Mouse (Mus musculus) lung, postnatal 0 days (tissue): Measurements from ENCODE around the gene Fbxl8. TPM values are rescaled to one million over a fixed set of nuclear protein-coding genes. Genes with fewer than 3 reads are reported as not detected.

Experiments used
- ATAC-seq: fragments of 200-750 bp; cut with Nextera tagmentation; 2 replicates; pipeline ENCODE4 v1.8.0; 2017; ENCODE audit warnings: moderate library complexity
- DNase-seq: peaks from one replicate; pipeline ENCODE4 v3.0.0-alpha.2; 2016; ENCODE audit warnings: low spot score
- H3K27ac ChIP-seq: fragments of 300-500 bp; sonication (generic); 2 replicates; pipeline ENCODE4 v1.5.1; 2014; ENCODE audit warnings: antibody characterized with exemption, mild to moderate bottlenecking, low read length, mixed read lengths
- H3K27me3 ChIP-seq: fragments of 300-500 bp; sonication (generic); replicated peaks from 2 replicates; pipeline ENCODE4 v1.6.1; 2014; ENCODE audit warnings: low read length, mixed read lengths; ENCODE audit not compliant: insufficient read depth
- H3K36me3 ChIP-seq: fragments of 300-500 bp; sonication (generic); 2 replicates; pipeline ENCODE4 v1.6.1; 2014; ENCODE audit warnings: low read length, mixed read lengths; ENCODE audit not compliant: insufficient read depth
- H3K4me1 ChIP-seq: fragments of 300-500 bp; sonication (generic); 2 replicates; pipeline ENCODE4 v1.6.1; 2014; ENCODE audit warnings: antibody characterized with exemption, low read depth, low read length, mixed read lengths; ENCODE audit not compliant: insufficient read depth
- H3K4me2 ChIP-seq: fragments of 300-500 bp; sonication (generic); replicated peaks from 2 replicates; pipeline ENCODE4 v1.6.1; 2014; ENCODE audit warnings: low read depth, mild to moderate bottlenecking, low read length, moderate library complexity, mixed read lengths
- H3K4me3 ChIP-seq: fragments of 300-500 bp; sonication (generic); 2 replicates; pipeline ENCODE4 v1.5.1; 2014; ENCODE audit warnings: low read depth, low read length
- H3K9ac ChIP-seq: fragments of 300-500 bp; sonication (generic); replicated peaks from 2 replicates; pipeline ENCODE4 v1.6.1; 2014; ENCODE audit warnings: low read depth, mild to moderate bottlenecking
- H3K9me3 ChIP-seq: fragments of 300-500 bp; sonication (generic); 2 replicates; pipeline ENCODE4 v1.6.1; 2016; ENCODE audit warnings: low read length, mixed read lengths
- CTCF ChIP-seq: IDR thresholded peaks from 2 replicates; pipeline ENCODE4 v1.5.1; 2016; ENCODE audit warnings: antibody characterized with exemption, mild to moderate bottlenecking
- EP300 ChIP-seq: IDR thresholded peaks from 2 replicates; pipeline ENCODE4 v1.6.1; 2016; ENCODE audit warnings: antibody characterized with exemption, mild to moderate bottlenecking, control low read depth
- WGBS: fragments of 180-500 bp; shearing (Covaris S2); extraction: QIAGEN DNeasy Blood & Tissue Kit; methylation state at CpG from one replicate; pipeline ENCODE4 v1.1.7; 2014; 5-methylcytosine and 5-hydroxymethylcytosine counted together
- microRNA counts: library from miRNA; unstranded; fragments of <30 nt; microRNA quantifications from one replicate; lab custom pipeline; 2015
- microRNA-seq: library from miRNA; unstranded; fragments of <30 nt; microRNA quantifications from one replicate; pipeline ENCODE4, GENCODE M21; 2016
- polyA plus RNA-seq: library from polyadenylated mRNA; unstranded; fragments of >200 nt; fragmentation: Nextera tagmentation; extraction: Ambion mirVana; gene quantifications from 2 replicates; pipeline ENCODE4 v1.2.1, GENCODE M21; 2015

The Fbxl8 gene
- polyA plus RNA-seq, 1 experiment from 2014 or later: 6.0 TPM

DNA sequence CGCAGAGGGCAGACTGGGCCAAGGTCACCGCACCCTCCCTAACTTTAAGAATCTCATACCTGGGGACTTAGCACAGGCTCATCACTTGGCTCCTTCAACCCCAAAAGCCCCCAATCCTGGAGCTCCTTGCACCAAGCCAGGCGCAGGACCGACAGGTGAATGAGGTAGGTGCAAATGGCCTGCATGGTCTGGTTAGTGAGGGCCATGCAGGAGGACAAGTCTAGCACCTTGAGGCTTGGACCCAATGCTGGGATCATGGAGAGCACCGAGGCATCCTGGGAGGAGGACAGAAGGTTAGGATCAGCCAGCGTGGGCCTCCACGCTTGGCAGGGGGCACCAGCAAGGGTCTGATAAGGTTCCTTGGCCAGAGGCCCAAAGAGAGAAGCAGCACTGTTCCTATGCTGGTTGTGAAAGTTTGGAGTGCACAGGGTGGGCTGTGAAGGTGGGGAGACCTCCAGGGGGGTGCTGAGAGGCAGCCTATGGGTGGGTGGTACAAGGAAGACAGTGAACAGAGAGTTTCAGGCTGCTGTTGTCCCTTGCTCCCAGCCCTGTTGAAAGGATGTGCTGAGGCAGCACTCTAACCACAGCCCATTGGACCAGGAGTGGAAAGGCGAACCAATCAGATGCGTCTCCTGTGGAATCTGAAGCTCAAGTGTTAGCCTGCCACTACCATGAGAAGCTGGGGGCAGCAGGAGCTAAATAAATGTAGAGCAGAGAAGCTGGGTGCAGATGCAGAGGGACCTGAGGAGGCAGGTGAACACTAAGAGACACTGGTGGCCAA lies 49.4 kb downstream of the Fbxl8 start:
- H3K4me1 ChIP-seq: no peaks in the 10 kb centered on the region; the same call in 1 of the 2 replicates
- H3K36me3 ChIP-seq: peaks cover 15% of the 10 kb centered on the region
- no peaks in the 10 kb centered on the region for H3K9me3 ChIP-seq
- TF ChIP-seq EP300 (no peak), CTCF (no peak)
- ATAC-seq (no peak), DNase-seq (no peak)
- no peak overlapping the region for H3K4me2 ChIP-seq
- no peak overlapping the region for H3K4me3 ChIP-seq
- WGBS: 82% methylated on average over 9 of the region's 9 CpGs
- no peaks in the 10 kb centered on the region for H3K27me3 ChIP-seq
- no peak overlapping the region for H3K27ac ChIP-seq
- no peak overlapping the region for H3K9ac ChIP-seq

DNA sequence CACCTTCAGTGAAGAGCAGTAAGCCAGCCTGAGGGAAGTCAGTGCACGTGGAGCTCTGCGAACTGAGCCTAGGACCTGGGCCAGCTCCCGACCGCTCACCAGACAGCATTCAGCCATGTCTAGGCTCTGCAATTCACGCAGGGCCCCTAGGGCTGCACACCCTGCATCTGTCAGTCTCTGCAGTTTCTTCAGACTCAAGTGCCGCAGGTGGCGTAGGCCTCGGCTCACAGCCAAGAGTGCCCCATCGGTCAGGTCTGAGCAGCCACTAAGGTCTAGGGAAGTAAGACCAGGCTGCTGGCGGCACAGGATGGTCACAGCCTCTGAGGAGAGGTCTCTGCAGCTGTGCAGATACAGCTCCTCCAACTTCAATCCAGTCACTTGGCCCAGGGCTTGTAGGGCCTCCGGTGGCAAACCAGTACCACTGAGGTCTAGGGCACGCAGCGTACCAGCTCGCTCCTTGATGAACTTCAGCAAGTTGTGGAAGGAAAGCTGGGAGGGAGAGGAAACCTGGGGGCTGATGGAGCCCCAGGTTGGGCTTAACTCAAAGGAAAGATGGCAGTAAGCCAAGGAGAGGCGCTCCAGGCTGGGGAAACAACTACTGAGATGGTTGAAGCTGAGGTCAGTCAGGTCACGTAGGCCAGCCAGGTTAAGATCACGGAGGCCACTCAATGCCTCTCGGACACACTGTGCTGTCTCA lies 50.8 kb downstream of the Fbxl8 start:
- no peak overlapping the region for H3K9ac ChIP-seq
- no peaks in the 10 kb centered on the region; the same call in 1 of the 2 replicates for H3K4me1 ChIP-seq
- H3K27me3 ChIP-seq: no peaks in the 10 kb centered on the region
- H3K36me3 ChIP-seq: peaks cover 11% of the 10 kb centered on the region; the same call in 1 of the 2 replicates
- no peak for DNase-seq
- no peak for ATAC-seq
- H3K4me2 ChIP-seq: no peak overlapping the region
- TF ChIP-seq EP300 (no peak), CTCF (no peak)
- H3K4me3 ChIP-seq: no peak overlapping the region
- H3K9me3 ChIP-seq: no peaks in the 10 kb centered on the region
- WGBS: 76% methylated on average over 18 of the region's 18 CpGs
- H3K27ac ChIP-seq: no peak overlapping the region

DNA sequence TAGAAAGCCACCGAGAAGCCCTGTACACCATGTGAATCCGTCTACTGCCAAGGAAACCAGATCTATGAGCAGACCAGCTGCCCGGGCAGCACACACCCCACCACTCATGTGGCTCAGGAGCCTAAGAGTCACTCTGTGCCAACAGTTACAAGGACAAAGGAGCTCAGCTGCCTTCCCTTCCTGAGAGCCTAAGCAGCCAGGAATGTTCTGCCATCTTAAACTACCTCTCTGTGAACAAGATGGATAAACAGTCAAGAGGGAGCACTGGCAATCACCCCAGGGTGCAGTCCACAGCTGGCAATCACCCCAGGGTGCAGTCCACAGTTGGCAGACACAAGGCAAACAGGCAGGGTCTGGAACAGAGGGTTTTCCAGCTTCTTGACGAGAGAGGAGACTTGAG lies 53.5 kb downstream of the Fbxl8 start:
- DNase-seq (peak; percentile 91), ATAC-seq (peak; percentile 89)
- Histone ChIP-seq H3K36me3 (peaks cover 5% of the 10 kb centered on the region; the same call in 1 of the 2 replicates), H3K27me3 (no peaks in the 10 kb centered on the region), H3K27ac (peak overlapping the region; percentile 78), H3K4me3 (no peak overlapping the region), H3K4me2 (no peak overlapping the region), H3K4me1 (no peaks in the 10 kb centered on the region; the same call in 1 of the 2 replicates), H3K9me3 (no peaks in the 10 kb centered on the region), H3K9ac (no peak overlapping the region)
- no peak for TF ChIP-seq CTCF
- TF ChIP-seq EP300: peak; percentile 17; the same call in 1 of the 2 replicates
- WGBS: 47% methylated on average over 4 of the region's 4 CpGs

DNA sequence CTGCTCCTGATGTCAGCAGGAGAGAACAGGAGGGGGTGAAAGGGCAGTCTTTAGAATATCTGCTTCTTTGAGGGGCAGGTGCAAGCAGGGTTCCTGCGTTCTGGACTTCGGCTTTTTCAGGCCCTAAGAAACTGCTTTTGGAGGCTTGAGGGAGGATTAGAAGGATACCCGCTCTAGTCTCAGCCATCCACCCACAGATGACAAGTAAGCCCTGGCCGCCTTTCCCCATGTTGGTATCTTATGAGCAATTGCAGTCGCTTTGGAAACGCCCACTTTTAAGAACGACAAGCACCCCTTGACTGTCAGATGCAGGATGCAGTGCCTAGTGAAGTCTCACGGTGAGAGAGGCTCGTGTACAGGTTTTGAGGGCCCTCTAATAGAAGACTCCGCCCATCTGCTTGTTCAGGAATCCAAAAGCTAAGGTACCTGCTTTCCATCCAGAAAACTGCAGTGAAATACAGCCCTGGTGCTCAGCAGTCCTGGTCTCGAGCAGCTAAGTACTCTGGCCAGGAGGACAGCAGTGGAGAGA lies 54.3 kb downstream of the Fbxl8 start:
- H3K4me2 ChIP-seq: no peak overlapping the region
- peak; percentile 77 for ATAC-seq
- no peak overlapping the region for H3K4me3 ChIP-seq
- peak overlapping the region; percentile 78 for H3K27ac ChIP-seq
- WGBS: 57% methylated on average over 11 of the region's 11 CpGs
- no peak overlapping the region for H3K9ac ChIP-seq
- TF ChIP-seq CTCF: no peak
- no peak for TF ChIP-seq EP300
- no peaks in the 10 kb centered on the region; the same call in 1 of the 2 replicates for H3K4me1 ChIP-seq
- peak; percentile 85 for DNase-seq
- H3K9me3 ChIP-seq: no peaks in the 10 kb centered on the region
- H3K36me3 ChIP-seq: no peaks in the 10 kb centered on the region; the same call in 1 of the 2 replicates
- H3K27me3 ChIP-seq: no peaks in the 10 kb centered on the region

MicroRNAs within 50 kb of the gene (microRNA counts, 519-probe panel; counts per million panel counts)
- microRNA mmu-miR-328 (lab: Ali Mortazavi, UCI): 3,085 counts per million, percentile 15 among the panel's probes with 10 or more counts

Small RNA genes within 50 kb of the gene (microRNA-seq; reads per million reads assigned to microRNA genes)
- not detected for gene Gm27320
- 309 reads per million, percentile 61 among the genes with 10 or more reads in this experiment for gene Mir328

Other genes starting within 250 kb of the Fbxl8 start
- not detected in 2 replicates for gene Ces3a, start 216.0 kb upstream of the Fbxl8 start, polyA plus RNA-seq
- gene Ces3b, start 180.9 kb upstream of the Fbxl8 start, polyA plus RNA-seq: not detected in 2 replicates
- not detected in 2 replicates for gene Ces4a, start 132.8 kb upstream of the Fbxl8 start, polyA plus RNA-seq
- gene Cbfb, start 94.0 kb upstream of the Fbxl8 start, polyA plus RNA-seq: 29.0 and 31.5 TPM in 2 replicates
- gene D230025D16Rik, start 39.5 kb upstream of the Fbxl8 start, polyA plus RNA-seq: 82.6 and 91.3 TPM in 2 replicates
- 24.6 and 24.8 TPM in 2 replicates for gene B3gnt9, start 9.5 kb upstream of the Fbxl8 start, polyA plus RNA-seq
- 35.5 and 35.8 TPM in 2 replicates for gene Tradd, start within 50 bp of the Fbxl8 start, polyA plus RNA-seq
- gene Hsf4, start 5.2 kb downstream of the Fbxl8 start, polyA plus RNA-seq: 1.7 and 2.0 TPM in 2 replicates
- gene Nol3, start 11.5 kb downstream of the Fbxl8 start, polyA plus RNA-seq: 1.3 and 1.5 TPM in 2 replicates
- gene 4931428F04Rik, start 25.2 kb downstream of the Fbxl8 start, polyA plus RNA-seq: 2.4 and 2.7 TPM in 2 replicates
- gene Exoc3l, start 31.5 kb downstream of the Fbxl8 start, polyA plus RNA-seq: 34.5 and 34.6 TPM in 2 replicates
- 29.8 and 32.7 TPM in 2 replicates for gene E2f4, start 33.0 kb downstream of the Fbxl8 start, polyA plus RNA-seq
- gene Elmo3, start 41.0 kb downstream of the Fbxl8 start, polyA plus RNA-seq: 22.3 and 23.0 TPM in 2 replicates
- 4.2 and 7.5 TPM in 2 replicates for gene Lrrc29, start 61.6 kb downstream of the Fbxl8 start, polyA plus RNA-seq
- 116 and 141 TPM in 2 replicates for gene Tmem208, start 61.7 kb downstream of the Fbxl8 start, polyA plus RNA-seq
- gene Fhod1, start 83.3 kb downstream of the Fbxl8 start, polyA plus RNA-seq: 8.7 and 10.5 TPM in 2 replicates
- 1.7 and 1.9 TPM in 2 replicates for gene Slc9a5, start 84.2 kb downstream of the Fbxl8 start, polyA plus RNA-seq
- gene Plekhg4, start 108.6 kb downstream of the Fbxl8 start, polyA plus RNA-seq: 0.20 and 0.26 TPM in 2 replicates
- 0.14 and 0.38 TPM in 2 replicates for gene Kctd19, start 148.9 kb downstream of the Fbxl8 start, polyA plus RNA-seq
- 3.7 and 3.9 TPM in 2 replicates for gene Lrrc36, start 148.9 kb downstream of the Fbxl8 start, polyA plus RNA-seq
- 675 and 696 TPM in 2 replicates for gene Tppp3, start 206.9 kb downstream of the Fbxl8 start, polyA plus RNA-seq
- gene Zdhhc1, start 232.3 kb downstream of the Fbxl8 start, polyA plus RNA-seq: 40.6 and 41.7 TPM in 2 replicates